Mouse (Mus musculus) neutrophil, adult 5-6 weeks (primary cell): ENCODE data around the gene Inca1. TPM values are rescaled to one million over a fixed set of nuclear protein-coding genes. Genes with fewer than 3 reads are reported as not detected.

Source experiments
- ATAC-seq: fragments of 151-379, 151-347 bp; 2 replicates; pipeline ENCODE4 v1.8.0; 2017; ENCODE audit warnings: mild to moderate bottlenecking, moderate TSS enrichment; ENCODE audit not compliant: insufficient number of reproducible peaks, poor library complexity, low FRiP score, severe bottlenecking; ENCODE audit errors: extremely low read depth
- total RNA-seq: library from RNA; stranded (forward); fragments of 200-1000 nt; gene quantifications from 2 replicates; pipeline ENCODE4 v1.2.3, GENCODE M21; 2017

The Inca1 gene
- total RNA-seq, 1 experiment from 2014 or later: not detected

- ATAC-seq: no peak
Measured at GRCm38 (mm10) chr11:70674501-70674900, 25.5 kb downstream of the Inca1 start.

GRCm38 (mm10) chr11:70674014-70674413, 25.9 kb downstream of the Inca1 start:
- no peak for ATAC-seq

DNA sequence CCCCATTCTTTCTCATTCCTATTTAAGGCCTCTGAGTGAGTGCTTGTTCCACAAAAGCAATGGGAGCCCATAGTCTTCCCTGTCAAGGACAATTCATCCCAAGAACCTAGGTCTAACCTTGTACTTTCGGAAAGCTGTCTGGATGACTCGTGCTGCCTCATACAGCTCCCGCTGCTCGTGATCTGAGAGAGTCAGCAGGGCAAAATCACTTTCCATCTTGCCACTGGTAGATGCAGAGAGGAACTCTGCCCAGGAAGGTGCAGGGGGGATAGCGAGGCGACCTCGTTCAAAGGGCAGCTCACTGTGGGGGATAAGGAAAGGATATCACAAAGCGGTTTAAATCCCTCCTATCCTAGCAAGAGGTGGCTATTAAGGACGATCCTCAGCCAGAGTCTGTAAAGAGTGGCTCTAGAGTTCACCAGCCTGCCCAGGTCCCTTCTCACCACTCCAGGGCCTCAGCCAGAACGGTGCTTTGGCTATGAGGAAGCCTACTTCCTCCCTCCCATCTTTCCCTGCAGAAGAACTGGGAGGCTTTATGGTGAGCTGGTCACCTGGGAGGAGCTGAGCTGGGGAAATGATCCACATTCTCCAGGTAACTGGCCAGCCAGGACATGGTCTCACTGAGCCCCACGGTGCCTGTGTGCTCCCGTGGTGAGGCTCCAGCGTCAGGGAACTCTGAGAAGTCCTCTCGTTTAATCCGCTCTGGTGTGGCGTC, 28.5 kb downstream of the Inca1 start:
- no peak for ATAC-seq

- no peak for ATAC-seq
Measured at GRCm38 (mm10) chr11:70670483-70670882, 29.5 kb downstream of the Inca1 start.

DNA sequence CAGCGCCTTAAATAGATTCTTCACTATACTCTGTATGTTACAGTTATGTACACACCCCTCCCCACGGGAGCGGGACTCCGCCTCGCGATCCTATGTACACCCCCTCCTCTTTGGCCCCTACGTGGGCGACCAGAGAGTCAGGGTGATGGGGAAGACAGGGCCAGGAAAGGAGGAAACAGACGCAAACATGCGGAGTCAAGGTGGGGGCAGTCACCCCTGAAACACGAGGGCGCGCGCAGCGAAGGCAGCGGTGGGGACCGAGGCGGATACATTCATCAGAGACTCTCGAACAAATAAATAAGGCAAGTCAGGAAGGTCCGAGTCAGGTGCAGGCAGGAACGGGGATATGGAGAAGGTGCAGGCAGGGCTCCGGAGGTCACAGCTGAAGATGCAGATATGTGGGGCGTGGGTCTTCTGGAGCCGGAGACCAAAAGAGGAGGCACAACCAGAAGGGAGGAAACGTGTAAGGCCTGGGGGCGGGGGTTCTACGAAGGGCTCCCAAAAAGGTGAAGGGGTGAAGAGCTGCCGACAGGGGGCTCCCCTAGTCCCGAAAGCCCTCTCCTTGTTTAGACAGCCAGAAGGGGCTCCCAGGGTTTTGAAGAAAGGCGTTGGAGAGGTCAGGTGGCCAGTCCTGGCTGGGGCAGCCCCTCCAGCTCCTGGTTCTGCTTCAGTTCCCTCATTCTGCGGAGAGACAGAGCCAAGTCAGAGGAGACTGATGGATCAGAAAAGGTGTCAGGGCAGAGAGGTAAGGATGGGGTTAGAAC, 30.2 kb downstream of the Inca1 start:
- ATAC-seq: peak; percentile 22

GRCm38 (mm10) chr11:70668771-70669505, 31.0 kb downstream of the Inca1 start, which contains the start of gene Spag7:
TSS of gene Spag7 (minus strand) at chr11:70669416.
- peak; percentile 80 for ATAC-seq

- ATAC-seq: no peak
Measured at GRCm38 (mm10) chr11:70668335-70668770, 31.6 kb downstream of the Inca1 start.

- ATAC-seq: no peak
Measured at GRCm38 (mm10) chr11:70667271-70668150, 32.4 kb downstream of the Inca1 start.

DNA sequence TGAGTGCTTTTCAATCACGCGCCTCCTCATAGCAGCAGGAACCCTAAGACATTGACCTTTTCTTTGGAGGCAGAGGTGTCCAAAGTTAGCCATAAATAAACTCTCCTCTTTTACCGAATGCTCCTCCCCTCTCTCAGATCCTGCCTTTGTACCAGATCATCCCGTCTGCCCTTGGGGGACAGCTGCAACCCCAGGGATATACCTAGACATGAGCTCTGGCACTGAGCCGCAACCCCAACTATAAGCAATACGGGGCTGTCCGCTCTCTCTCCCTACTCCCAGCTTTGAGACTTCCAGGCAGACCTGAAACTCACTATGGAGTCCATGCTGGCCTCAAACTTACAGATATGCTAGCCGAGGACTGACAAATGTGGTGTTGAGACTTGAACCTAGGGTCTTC, 33.3 kb downstream of the Inca1 start:
- ATAC-seq: no peak

- no peak for ATAC-seq
Measured at GRCm38 (mm10) chr11:70664741-70665140, 35.2 kb downstream of the Inca1 start.

DNA sequence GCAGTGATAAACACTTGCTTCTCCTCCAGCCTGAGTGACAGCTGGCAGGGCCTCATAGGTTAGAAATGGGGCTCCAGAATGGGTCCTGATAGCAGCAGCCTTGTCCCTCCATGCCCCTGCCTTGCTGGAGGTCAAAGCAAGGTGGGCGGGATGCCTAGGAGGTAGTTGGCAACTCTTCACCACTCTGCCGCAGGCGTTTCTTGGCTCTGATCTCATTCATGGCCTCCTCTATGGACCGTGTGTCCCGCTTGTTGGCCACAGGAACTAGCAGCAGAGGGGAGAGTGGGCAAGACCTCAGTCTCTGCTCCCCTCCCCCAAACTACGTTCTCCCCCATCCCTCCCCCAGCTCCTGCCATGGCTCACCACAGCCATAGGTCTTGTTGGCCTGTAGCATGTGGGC, 36.0 kb downstream of the Inca1 start:
- ATAC-seq: no peak

- ATAC-seq: no peak
Measured at GRCm38 (mm10) chr11:70663101-70663500, 36.9 kb downstream of the Inca1 start.

- no peak for ATAC-seq
Measured at GRCm38 (mm10) chr11:70660571-70660970, 39.4 kb downstream of the Inca1 start.

DNA sequence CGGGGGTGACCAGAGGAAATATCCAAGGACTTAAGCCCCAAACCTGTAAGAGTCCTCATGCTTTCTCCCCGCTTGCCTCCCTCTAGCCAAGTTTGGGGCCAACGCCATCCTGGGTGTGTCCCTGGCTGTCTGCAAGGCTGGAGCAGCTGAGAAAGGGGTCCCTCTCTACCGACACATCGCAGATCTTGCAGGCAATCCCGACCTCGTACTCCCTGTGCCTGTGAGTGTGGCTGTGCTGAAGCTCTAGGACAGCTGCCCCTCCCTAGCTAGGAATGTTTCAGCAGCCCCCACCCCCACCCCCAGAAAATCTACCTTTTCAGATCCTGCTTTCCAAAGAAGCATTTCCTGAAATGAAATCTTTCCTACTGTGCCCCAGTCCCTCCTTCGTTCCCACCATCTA, 41.0 kb downstream of the Inca1 start:
- ATAC-seq: no peak

DNA sequence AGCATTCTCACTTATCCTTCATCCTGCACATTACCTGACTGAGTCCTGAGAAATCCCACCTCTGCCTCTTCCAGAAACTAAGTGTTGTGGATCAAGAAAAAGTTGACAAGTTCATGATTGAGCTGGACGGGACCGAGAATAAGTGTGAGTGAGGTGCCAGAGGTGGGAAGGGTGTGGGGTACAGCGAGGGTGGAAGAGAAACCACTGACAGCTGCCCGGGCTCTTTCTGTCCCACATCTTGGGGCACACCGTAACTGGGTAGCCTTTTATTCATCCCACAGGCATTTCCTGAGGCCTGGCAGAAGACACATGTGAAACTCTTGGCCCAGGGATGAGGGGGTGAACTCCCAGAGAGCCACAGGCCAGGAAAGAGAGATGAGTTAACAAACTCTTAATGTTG, 41.4 kb downstream of the Inca1 start:
- ATAC-seq: no peak

- no peak for ATAC-seq
Measured at GRCm38 (mm10) chr11:70657991-70658390, 42.0 kb downstream of the Inca1 start.

DNA sequence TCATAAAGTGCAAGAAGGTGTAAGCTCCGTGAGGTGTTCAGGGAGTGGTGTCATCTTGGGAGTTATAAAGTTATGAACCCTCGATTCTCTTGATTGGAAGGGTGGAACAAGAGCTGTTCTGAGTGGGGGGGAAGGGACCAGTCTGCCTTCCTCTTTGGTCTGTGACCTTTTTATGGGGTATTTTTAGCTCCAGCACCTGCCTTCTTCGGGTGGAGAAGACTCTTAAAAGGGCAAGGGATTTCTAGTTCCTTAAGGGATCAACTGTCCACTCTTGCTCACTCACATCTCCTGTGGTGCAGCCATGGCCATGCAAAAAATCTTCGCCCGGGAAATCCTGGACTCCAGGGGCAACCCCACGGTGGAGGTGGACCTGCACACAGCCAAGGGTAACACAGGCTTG, 42.4 kb downstream of the Inca1 start:
- no peak for ATAC-seq

DNA sequence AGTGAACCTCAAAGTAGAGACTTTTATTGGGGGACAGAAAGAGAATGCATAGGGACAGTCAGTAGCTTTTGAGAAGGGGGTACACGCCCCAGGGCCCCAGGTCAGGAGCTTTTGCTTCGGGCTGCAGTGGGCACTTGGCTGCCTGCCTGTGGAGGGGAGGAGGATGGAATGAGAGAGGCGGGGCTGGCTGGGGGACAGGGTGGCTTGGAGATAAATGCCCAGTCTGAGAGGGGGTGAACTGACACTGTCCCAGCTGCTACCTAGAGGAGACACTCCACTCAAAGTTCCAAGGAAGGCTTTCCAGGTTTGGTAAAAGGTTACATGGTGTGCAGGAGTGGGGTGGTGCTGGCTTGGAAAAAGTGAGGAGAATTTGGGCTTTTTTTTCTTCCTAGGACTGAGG, 43.0 kb downstream of the Inca1 start, which contains the start of gene Eno3:
Gene Eno3 (plus strand): TSS at position 239 of the 400 bp plus-strand sequence.
- ATAC-seq: no peak

GRCm38 (mm10) chr11:70656456-70656927, 43.5 kb downstream of the Inca1 start:
- no peak for ATAC-seq
